7 mouse cellular contexts compared by ENCODE assay signal in genomic region chrX:74296538-74297448, GRCm38 (mm10). TPM values are rescaled to one million over a fixed set of nuclear protein-coding genes. Genes with fewer than 3 reads are reported as not detected.
DNase-seq lines count a peak whose midpoint lies in the region; ATAC-seq lines count a peak whose summit lies in the region.

Gene Atp6ap1 (plus strand): TSS chrX:74297097.

- H3K4me2 ChIP-seq in intestine, embryonic 16.5 days (ENCODE audit: low read depth, low read length) = peak within 1 kb of the TSS; percentile 56
- H3K4me2 ChIP-seq in midbrain, embryonic 11.5 days = peak within 1 kb of the TSS; percentile 60

- intact Hi-C loops in gastrocnemius, postnatal 36 days (cut with DNase I) = no loop called here
- intact Hi-C loops in left cerebral cortex, postnatal 36 days (cut with DNase I) = no loop called here

- H3K4me3 ChIP-seq in intestine, embryonic 16.5 days (ENCODE audit: low read length) = peak within 1 kb of the TSS; percentile 64
- peak within 1 kb of the TSS; percentile 62 for H3K4me3 ChIP-seq in midbrain, embryonic 11.5 days (ENCODE audit: low read depth, low read length)

- WGBS in intestine, embryonic 16.5 days = 14% methylated on average over 37 of the region's 37 CpGs
- WGBS in midbrain, embryonic 11.5 days = 17% methylated on average over 37 of the region's 37 CpGs

- no peaks in the 10 kb centered on the region for H3K4me1 ChIP-seq in intestine, embryonic 16.5 days (ENCODE audit: control insufficient read depth, insufficient read depth, low read length)
- H3K4me1 ChIP-seq in midbrain, embryonic 11.5 days (ENCODE audit: control insufficient read depth, insufficient read depth, low read length) = peaks cover 2% of the 10 kb centered on the region; the same call in 1 of the 2 replicates

- ATAC-seq in intestine, embryonic 16.5 days = peak; percentile 99
- ATAC-seq in midbrain, embryonic 11.5 days (ENCODE audit: low FRiP score) = peak; percentile 98

- peak within 1 kb of the TSS; percentile 75 for H3K9ac ChIP-seq in intestine, embryonic 16.5 days (ENCODE audit: low read depth, low read length)
- peak within 1 kb of the TSS; percentile 76 for H3K9ac ChIP-seq in midbrain, embryonic 11.5 days (ENCODE audit: low read length)

- H3K36me3 ChIP-seq in intestine, embryonic 16.5 days (ENCODE audit: control insufficient read depth, insufficient read depth, low read length) = 0 out of 2 replicates have a peak, but pooled peaks cover 2% of the 10 kb centered on the region
- H3K36me3 ChIP-seq in midbrain, embryonic 11.5 days (ENCODE audit: control insufficient read depth, insufficient read depth, low read length) = no peaks in the 10 kb centered on the region; the same call in 1 of the 2 replicates

- peak; percentile 95 for DNase-seq in adrenal gland, adult 2 months
- peak; percentile 85 for DNase-seq in embryo, embryonic 11.5 days (ENCODE audit: low read depth, low spot score)
- DNase-seq in gastrocnemius, postnatal 36 days = peak; percentile 90 to 91
- DNase-seq in left cerebral cortex, postnatal 36 days (ENCODE audit: low spot score in 2 of 2) = peak; percentile 90 to 91
- peak; percentile 97 for DNase-seq in midbrain, embryonic 11.5 days (ENCODE audit: low spot score, missing footprints)
- peak; percentile 92 for DNase-seq in skeletal muscle tissue, adult 2 months (ENCODE audit: low read depth, low spot score)

- H3K27me3 ChIP-seq in intestine, embryonic 16.5 days (replicated peaks; ENCODE audit: control insufficient read depth, insufficient read depth, low read length) = no peaks in the 10 kb centered on the region
- H3K27me3 ChIP-seq in midbrain, embryonic 11.5 days (ENCODE audit: control insufficient read depth, insufficient read depth, low read length) = no peaks in the 10 kb centered on the region

- H3K9me3 ChIP-seq in intestine, embryonic 16.5 days (ENCODE audit: control insufficient read depth, low read length) = no peaks in the 10 kb centered on the region
- H3K9me3 ChIP-seq in midbrain, embryonic 11.5 days (ENCODE audit: control insufficient read depth, low read length) = no peaks in the 10 kb centered on the region

- peak within 1 kb of the TSS; percentile 33; the same call in 1 of the 2 replicates for H3K27ac ChIP-seq in intestine, embryonic 16.5 days (ENCODE audit: low read length)
- no peak within 1 kb of the TSS for H3K27ac ChIP-seq in midbrain, embryonic 11.5 days (ENCODE audit: low read depth, low read length)

RNA-seq across cellular contexts. Expression of gene Atp6ap1, which starts in this region (rescaled TPM):
- total RNA-seq in adrenal gland, adult 2 months (2021) = 100 to 1,000 TPM; 262 to 281 TPM
- polyA plus RNA-seq in adrenal gland, adult 2 months (2012; rRNA removed) = 358 and 481 TPM in 2 replicates
- total RNA-seq in gastrocnemius, postnatal 36 days (2021) = 10 to 100 TPM; 83.9 to 88.0 TPM
- polyA plus RNA-seq in intestine, embryonic 16.5 days (2015; fragmentation: Nextera tagmentation; extraction: Ambion mirVana) = 142 and 144 TPM in 2 replicates
- 100 to 1,000 TPM; 340 to 365 TPM for total RNA-seq in left cerebral cortex, postnatal 36 days (2021)
- 101 and 106 TPM in 2 replicates for polyA plus RNA-seq in midbrain, embryonic 11.5 days (2014; fragmentation: Nextera tagmentation; extraction: Ambion mirVana)
